Mouse (Mus musculus) hindbrain, postnatal 0 days (tissue): ENCODE measurements around the gene Ticam1. TPM values are rescaled to one million over a fixed set of nuclear protein-coding genes. Genes with fewer than 3 reads are reported as not detected.

Experiments
- ATAC-seq: fragments of 200-750 bp; cut with Nextera tagmentation; 2 replicates; pipeline ENCODE4 v1.8.0; 2017; ENCODE audit warnings: mild to moderate bottlenecking, moderate TSS enrichment, moderate library complexity
- DNase-seq: peaks from one replicate; pipeline ENCODE4 v3.0.0-alpha.2; 2015; ENCODE audit warnings: low spot score
- H3K27ac ChIP-seq: fragments of 300-500 bp; sonication (generic); 2 replicates; pipeline ENCODE4 v1.5.1; 2014; ENCODE audit warnings: mild to moderate bottlenecking
- H3K27me3 ChIP-seq: fragments of 300-500 bp; sonication (generic); 2 replicates; pipeline ENCODE4 v1.6.1; 2014; ENCODE audit warnings: low read length, mixed read lengths; ENCODE audit not compliant: insufficient read depth
- H3K36me3 ChIP-seq: fragments of 300-500 bp; sonication (generic); 2 replicates; pipeline ENCODE4 v1.6.1; 2014; ENCODE audit warnings: low read length, mixed read lengths; ENCODE audit not compliant: insufficient read depth
- H3K4me1 ChIP-seq: fragments of 300-500 bp; sonication (generic); 2 replicates; pipeline ENCODE4 v1.6.1; 2014; ENCODE audit warnings: antibody characterized with exemption, low read length, mixed read lengths; ENCODE audit not compliant: insufficient read depth
- H3K4me2 ChIP-seq: fragments of 300-500 bp; sonication (generic); 2 replicates; pipeline ENCODE4 v1.6.1; 2014; ENCODE audit warnings: low read depth, mild to moderate bottlenecking, low read length, moderate library complexity, mixed read lengths
- H3K4me3 ChIP-seq: fragments of 300-500 bp; sonication (generic); 2 replicates; pipeline ENCODE4 v1.5.1; 2014; ENCODE audit warnings: low read length
- H3K9ac ChIP-seq: fragments of 300-500 bp; sonication (generic); replicated peaks from 2 replicates; pipeline ENCODE4 v1.6.1; 2014; ENCODE audit warnings: mild to moderate bottlenecking, low read length, moderate library complexity, mixed read lengths
- H3K9me3 ChIP-seq: fragments of 300-500 bp; sonication (generic); 2 replicates; pipeline ENCODE4 v1.6.1; 2016; ENCODE audit warnings: low read length, mixed read lengths
- CTCF ChIP-seq: IDR thresholded peaks from 2 replicates; pipeline ENCODE4 v1.5.1; 2016; ENCODE audit warnings: antibody characterized with exemption, control low read depth, low read depth
- WGBS: fragments of 180-500 bp; shearing (Covaris S2); extraction: QIAGEN DNeasy Blood & Tissue Kit; methylation state at CpG from one replicate; pipeline ENCODE4 v1.1.7; 2014; 5-methylcytosine and 5-hydroxymethylcytosine counted together
- polyA plus RNA-seq: library from polyadenylated mRNA; unstranded; fragments of >200 nt; fragmentation: Nextera tagmentation; extraction: Ambion mirVana; gene quantifications from 2 replicates; pipeline ENCODE4 v1.2.1, GENCODE M21; 2015
- total RNA-seq: library from RNA; depleted of rRNA; stranded (reverse); fragments of >200 nt; gene quantifications from 2 replicates; pipeline ENCODE4 v1.2.3, GENCODE M21; 2014

The Ticam1 gene
- total and polyA plus RNA-seq, 2 experiments from 2014 or later = 1.2 to 3.4 TPM

DNA sequence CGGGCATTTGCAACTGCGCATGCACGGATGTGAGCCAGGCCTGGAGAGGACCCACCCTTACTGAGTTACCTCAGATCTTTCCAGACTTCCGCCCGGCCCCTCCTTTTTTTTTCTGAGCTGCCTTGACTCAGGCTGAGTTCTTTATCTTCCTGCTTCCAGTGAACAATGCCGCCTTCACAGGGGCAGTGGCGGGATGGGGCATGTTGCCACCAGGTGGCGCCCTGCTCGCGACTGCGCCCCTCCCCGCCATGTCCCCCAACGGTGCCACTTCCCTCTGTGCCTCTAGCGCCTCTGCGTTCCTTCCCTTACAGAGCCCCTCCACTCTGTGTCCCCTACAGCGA lies 14.6 kb upstream of the Ticam1 start:
- no peaks in the 10 kb centered on the region for H3K9me3 ChIP-seq
- H3K27me3 ChIP-seq = no peaks in the 10 kb centered on the region
- peak overlapping the region; percentile 39 for H3K9ac ChIP-seq
- TF ChIP-seq CTCF = peak; percentile 93
- no peak overlapping the region for H3K4me3 ChIP-seq
- H3K4me2 ChIP-seq = peak overlapping the region; percentile 43
- H3K27ac ChIP-seq = peak overlapping the region; percentile 72
- DNase-seq = peak; percentile 82
- 0 out of 2 replicates have a peak, but pooled peaks cover 4% of the 10 kb centered on the region for H3K4me1 ChIP-seq
- no peaks in the 10 kb centered on the region for H3K36me3 ChIP-seq
- ATAC-seq = peak; percentile 89
- WGBS = 0% methylated on average over 16 of the region's 16 CpGs

DNA sequence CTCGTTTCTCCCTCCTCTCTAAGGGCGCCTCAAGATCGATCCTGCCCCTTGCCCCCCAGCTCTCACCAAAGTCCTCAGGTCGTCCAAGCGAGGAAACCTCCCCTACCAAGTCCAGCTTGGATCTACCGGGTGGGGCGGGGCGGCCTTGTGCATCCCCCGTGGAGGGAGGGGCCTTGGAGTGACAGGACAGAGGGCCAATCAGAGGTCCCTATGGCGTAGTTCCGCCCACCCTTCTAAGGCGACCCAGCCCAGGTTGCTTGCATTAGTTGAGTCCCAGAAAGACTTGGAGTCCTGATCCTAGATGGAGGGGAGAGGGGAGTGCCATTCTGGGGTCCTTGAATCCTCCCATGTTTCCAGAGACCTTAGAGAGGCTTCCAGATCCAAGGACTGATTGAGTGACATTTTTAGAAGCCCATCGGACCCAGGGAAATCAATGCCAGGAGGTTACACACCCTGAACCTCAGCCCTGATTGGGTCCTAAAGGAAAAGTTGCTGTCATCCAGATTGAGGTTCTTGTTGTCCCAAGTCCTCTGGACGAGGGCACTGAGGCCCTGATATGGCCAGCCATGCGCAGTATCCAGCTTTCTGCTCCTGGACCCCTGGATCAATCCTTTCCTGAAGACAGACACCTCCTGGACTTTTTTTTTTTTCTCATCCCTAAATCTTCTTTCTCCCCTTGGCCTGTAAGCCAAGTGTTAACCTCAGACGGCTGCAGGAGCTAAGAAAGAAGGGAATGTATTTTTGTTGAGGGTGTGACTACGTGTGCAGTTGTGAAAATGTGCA lies 14.0 kb upstream of the Ticam1 start:
- Histone ChIP-seq H3K4me3 (peak overlapping the region; percentile 23), H3K27ac (peak overlapping the region; percentile 42; the same call in 1 of the 2 replicates), H3K4me2 (peak overlapping the region; percentile 43), H3K9me3 (no peaks in the 10 kb centered on the region), H3K36me3 (no peaks in the 10 kb centered on the region), H3K27me3 (no peaks in the 10 kb centered on the region), H3K9ac (peak overlapping the region; percentile 6; the same call in 1 of the 2 replicates), H3K4me1 (0 out of 2 replicates have a peak, but pooled peaks cover 4% of the 10 kb centered on the region)
- 10% methylated on average over 17 of the region's 17 CpGs for WGBS
- no peak for TF ChIP-seq CTCF
- ATAC-seq (peak; percentile 43), DNase-seq (peak; percentile 71)

DNA sequence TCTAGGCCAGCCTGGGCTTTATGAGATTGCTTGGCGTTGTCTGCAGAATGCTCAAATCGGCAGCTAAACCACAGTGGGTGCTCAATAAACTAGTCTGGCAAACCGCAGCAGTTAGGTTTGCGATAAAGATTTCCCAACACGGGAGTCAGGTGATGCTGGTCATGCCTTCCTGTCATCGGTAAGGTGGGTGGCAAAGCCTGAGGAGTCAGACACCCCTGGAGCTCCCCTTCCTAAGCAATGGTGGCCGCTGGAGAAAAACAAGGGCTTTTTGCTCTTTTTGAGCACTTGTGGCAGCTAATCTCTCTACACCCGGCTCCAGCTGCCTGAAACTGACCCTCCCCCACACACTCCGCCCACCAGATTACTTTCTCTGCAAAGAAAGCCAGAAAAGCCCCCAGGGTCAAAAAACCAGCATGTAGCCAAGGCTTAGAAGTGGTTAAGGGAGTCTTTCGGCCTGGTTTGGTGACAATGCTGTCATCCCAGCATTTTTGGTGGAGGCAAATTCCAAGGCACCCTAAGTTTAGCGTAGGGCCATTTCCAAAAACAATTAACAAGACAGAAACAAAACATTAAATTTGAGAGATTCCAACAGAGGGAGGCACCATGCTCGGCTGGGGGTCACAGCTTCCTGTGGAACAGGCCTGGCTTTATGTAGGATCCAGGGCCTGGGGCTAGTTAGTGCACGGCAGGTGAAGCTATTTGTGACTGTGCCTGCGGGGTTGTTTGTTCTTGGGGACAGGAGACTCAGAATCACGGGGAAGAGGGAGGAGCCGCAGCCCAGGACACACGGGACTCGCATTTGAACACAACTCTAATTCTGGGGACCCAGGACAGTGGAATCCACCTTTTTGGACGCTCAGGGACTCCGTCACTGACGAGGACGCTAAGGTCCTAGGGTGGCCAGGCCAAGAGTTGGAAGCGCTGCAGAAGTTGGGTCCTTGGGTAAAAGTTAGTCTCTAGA lies 13.1 kb upstream of the Ticam1 start:
- Histone ChIP-seq H3K4me3 (peak overlapping the region; percentile 23), H3K4me2 (peak overlapping the region; percentile 43), H3K27me3 (no peaks in the 10 kb centered on the region), H3K9ac (peak overlapping the region; percentile 6; the same call in 1 of the 2 replicates), H3K9me3 (no peaks in the 10 kb centered on the region), H3K36me3 (no peaks in the 10 kb centered on the region), H3K4me1 (0 out of 2 replicates have a peak, but pooled peaks cover 4% of the 10 kb centered on the region), H3K27ac (peak overlapping the region; percentile 42; the same call in 1 of the 2 replicates)
- 12% methylated on average over 23 of the region's 23 CpGs for WGBS
- DNase-seq (peak; percentile 39), ATAC-seq (no peak)
- TF ChIP-seq CTCF = no peak

DNA sequence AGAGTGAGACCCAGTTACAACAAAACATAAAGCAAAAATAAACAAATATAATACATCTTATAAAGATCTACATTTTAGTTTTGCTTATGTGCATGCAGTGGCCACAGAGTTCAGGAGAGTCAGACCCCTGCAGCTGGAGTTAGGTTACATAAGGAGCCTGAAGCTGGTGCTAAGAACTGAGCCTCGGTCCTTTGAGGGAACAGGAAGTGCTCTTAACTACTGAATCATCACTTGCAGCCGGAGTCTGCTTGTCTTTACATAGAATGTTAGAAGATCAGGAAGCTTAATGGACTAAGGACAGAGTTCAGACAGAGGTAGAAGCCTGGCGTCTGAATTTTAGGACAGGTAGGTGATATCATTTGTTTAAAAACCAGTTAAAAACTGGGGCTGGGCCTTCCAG lies 12.3 kb upstream of the Ticam1 start:
- H3K4me2 ChIP-seq = peak overlapping the region; percentile 43
- no peaks in the 10 kb centered on the region for H3K36me3 ChIP-seq
- H3K9me3 ChIP-seq = no peaks in the 10 kb centered on the region
- H3K4me3 ChIP-seq = no peak overlapping the region
- H3K9ac ChIP-seq = no peak overlapping the region
- H3K27me3 ChIP-seq = no peaks in the 10 kb centered on the region
- DNase-seq = no peak
- no peak for ATAC-seq
- peak overlapping the region; percentile 42; the same call in 1 of the 2 replicates for H3K27ac ChIP-seq
- 0 out of 2 replicates have a peak, but pooled peaks cover 4% of the 10 kb centered on the region for H3K4me1 ChIP-seq
- WGBS = 53% methylated on average over 3 of the region's 3 CpGs
- no peak for TF ChIP-seq CTCF

DNA sequence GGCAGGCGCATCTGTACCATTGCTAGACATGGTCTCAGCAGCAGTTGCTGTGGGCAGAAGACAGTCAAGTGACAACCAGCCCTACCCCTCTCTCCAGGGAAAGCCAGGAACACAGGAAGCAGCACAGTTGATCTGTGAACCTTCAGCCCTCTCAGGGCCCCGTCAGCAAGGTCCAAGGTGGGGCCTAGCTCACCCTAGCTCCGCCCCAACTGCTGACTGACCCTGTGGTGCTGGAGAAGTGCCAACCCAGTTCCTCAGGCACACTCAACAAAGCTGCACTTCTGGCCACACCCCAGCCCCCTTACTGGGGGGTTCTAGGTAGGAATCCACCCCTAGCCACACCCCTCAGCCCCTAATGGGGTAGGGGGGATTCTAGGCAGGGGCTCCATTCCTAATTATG lies 11.2 kb upstream of the Ticam1 start:
- no peak for DNase-seq
- H3K9ac ChIP-seq = no peak overlapping the region
- H3K4me2 ChIP-seq = no peak overlapping the region

DNA sequence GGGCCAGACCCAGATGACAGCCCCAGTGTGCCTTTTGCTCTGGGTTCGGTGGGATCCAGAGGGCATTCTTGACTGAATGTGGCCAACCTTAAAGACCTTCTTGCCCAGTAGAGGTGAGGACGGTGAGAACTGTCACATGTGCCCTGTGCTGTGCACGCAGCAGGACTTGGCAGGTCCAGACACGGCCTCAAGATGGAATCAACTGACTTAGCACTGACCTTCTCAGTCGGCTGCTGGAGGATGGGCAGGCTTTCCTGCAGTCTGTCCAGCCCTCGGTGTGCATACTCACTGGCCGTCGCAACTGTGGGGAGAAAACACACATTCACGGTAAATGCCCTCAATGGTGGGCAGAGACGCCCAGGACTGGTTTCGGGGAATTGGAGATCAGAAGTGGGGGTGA lies 9.4 kb upstream of the Ticam1 start:
- 91% methylated on average over 11 of the region's 11 CpGs for WGBS
- ATAC-seq (no peak), DNase-seq (no peak)
- Histone ChIP-seq H3K27me3 (no peaks in the 10 kb centered on the region), H3K36me3 (no peaks in the 10 kb centered on the region), H3K4me1 (0 out of 2 replicates have a peak, but pooled peaks cover 4% of the 10 kb centered on the region), H3K9me3 (no peaks in the 10 kb centered on the region), H3K9ac (no peak overlapping the region), H3K27ac (no peak overlapping the region), H3K4me2 (no peak overlapping the region), H3K4me3 (no peak overlapping the region)
- TF ChIP-seq CTCF = no peak

More for the DNA sequence above, 11.2 kb upstream of the Ticam1 start:
- WGBS = 71% methylated on average over 3 of the region's 3 CpGs
- Histone ChIP-seq H3K27me3 (no peaks in the 10 kb centered on the region), H3K36me3 (no peaks in the 10 kb centered on the region), H3K9me3 (no peaks in the 10 kb centered on the region), H3K27ac (peak overlapping the region; percentile 36; the same call in 1 of the 2 replicates), H3K4me1 (0 out of 2 replicates have a peak, but pooled peaks cover 4% of the 10 kb centered on the region), H3K4me3 (no peak overlapping the region)
- ATAC-seq = no peak
- TF ChIP-seq CTCF = no peak
